Mouse (Mus musculus): ENCODE measurements around the gene Ldlrad3. TPM values are rescaled to one million over a fixed set of nuclear protein-coding genes. Genes with fewer than 3 reads are reported as not detected.

Gene Ldlrad3
- 66.2 and 68.2 TPM in 2 replicates for polyA plus RNA-seq (2016; fragmentation: Nextera tagmentation; extraction: Ambion mirVana)

- no peaks in the 10 kb centered on the region for H3K27me3 ChIP-seq
- H3K4me3 ChIP-seq (replicated peaks): peak within 1 kb of the TSS; percentile 79
- peak; percentile 93 for ATAC-seq (ENCODE audit: insufficient number of reproducible peaks, insufficient read depth, low FRiP score, low TSS enrichment, low read depth)
- peak within 1 kb of the TSS; percentile 86 for H3K9ac ChIP-seq (replicated peaks)
- H3K27ac ChIP-seq: peak within 1 kb of the TSS; percentile 91
- H3K36me3 ChIP-seq: no peaks in the 10 kb centered on the region
- under 1% methylated on average over 76 of the region's 77 CpGs for WGBS
- peaks cover 37% of the 10 kb centered on the region for H3K4me1 ChIP-seq (replicated peaks)
- H3K4me2 ChIP-seq: peak within 1 kb of the TSS; percentile 84
- no peaks in the 10 kb centered on the region for H3K9me3 ChIP-seq
These were observed at the start of gene Ldlrad3 for GRCm38 (mm10) chr2:102185951-102186561. Gene Ldlrad3 (minus strand): TSS chr2:102186385.

DNA sequence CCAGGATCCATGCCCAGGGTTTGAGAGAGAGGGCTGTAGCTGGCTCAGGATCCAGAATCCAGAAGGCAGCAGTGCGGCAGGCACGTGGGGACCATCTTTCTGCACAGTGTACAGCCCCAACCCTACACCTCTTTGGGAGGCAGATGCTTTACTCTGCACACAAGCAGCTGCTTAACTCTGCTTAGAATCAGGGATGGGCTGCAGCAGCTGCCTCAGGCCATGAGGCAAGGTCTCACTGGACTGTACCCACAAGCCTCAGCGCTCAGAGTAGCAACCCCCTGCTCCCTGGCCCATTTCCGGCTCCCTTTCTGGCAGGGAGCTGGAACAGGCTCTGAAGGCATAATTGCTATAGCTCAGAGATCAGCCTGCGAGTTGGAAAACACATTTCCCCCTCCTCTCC is 45.3 kb upstream of the Ldlrad3 start:
- Histone ChIP-seq H3K9me3 (no peaks in the 10 kb centered on the region), H3K4me2 (peak overlapping the region; percentile 30), H3K36me3 (no peaks in the 10 kb centered on the region), H3K27me3 (no peaks in the 10 kb centered on the region), H3K4me3 (replicated peaks) (no peak overlapping the region), H3K9ac (replicated peaks) (peak overlapping the region; percentile 44), H3K4me1 (replicated peaks) (peaks cover 25% of the 10 kb centered on the region), H3K27ac (peak overlapping the region; percentile 92)
- 26% methylated on average over 5 of the region's 5 CpGs for WGBS
- peak; percentile 91 for ATAC-seq (ENCODE audit: insufficient number of reproducible peaks, insufficient read depth, low FRiP score, low TSS enrichment, low read depth)

GRCm38 (mm10) chr2:102229126-102229525 is 42.9 kb upstream of the Ldlrad3 start:
- Histone ChIP-seq H3K36me3 (no peaks in the 10 kb centered on the region), H3K4me1 (replicated peaks) (peaks cover 25% of the 10 kb centered on the region), H3K27ac (no peak overlapping the region), H3K9me3 (no peaks in the 10 kb centered on the region), H3K27me3 (no peaks in the 10 kb centered on the region), H3K4me3 (replicated peaks) (no peak overlapping the region), H3K4me2 (no peak overlapping the region), H3K9ac (replicated peaks) (no peak overlapping the region)
- ATAC-seq (ENCODE audit: insufficient number of reproducible peaks, insufficient read depth, low FRiP score, low TSS enrichment, low read depth): no peak
- WGBS: 92% methylated on average over 2 of the region's 2 CpGs

- 65% methylated on average over 5 of the region's 5 CpGs for WGBS
These were observed 42.1 kb upstream of the Ldlrad3 start for GRCm38 (mm10) chr2:102228331-102228730.

GRCm38 (mm10) chr2:102227839-102228238 is 41.7 kb upstream of the Ldlrad3 start:
- Histone ChIP-seq H3K4me3 (replicated peaks) (no peak overlapping the region), H3K4me2 (no peak overlapping the region), H3K36me3 (no peaks in the 10 kb centered on the region), H3K9me3 (no peaks in the 10 kb centered on the region), H3K9ac (replicated peaks) (no peak overlapping the region), H3K4me1 (replicated peaks) (peaks cover 24% of the 10 kb centered on the region), H3K27ac (peak overlapping the region; percentile 42; the same call in 1 of the 2 replicates), H3K27me3 (no peaks in the 10 kb centered on the region)
- no peak for ATAC-seq (ENCODE audit: insufficient number of reproducible peaks, insufficient read depth, low FRiP score, low TSS enrichment, low read depth)
- 87% methylated on average over 8 of the region's 8 CpGs for WGBS

More at GRCm38 (mm10) chr2:102228331-102228730, 42.1 kb upstream of the Ldlrad3 start:
- no peak overlapping the region for H3K4me3 ChIP-seq (replicated peaks)
- peaks cover 25% of the 10 kb centered on the region for H3K4me1 ChIP-seq (replicated peaks)
- no peak overlapping the region for H3K9ac ChIP-seq (replicated peaks)
- H3K36me3 ChIP-seq: no peaks in the 10 kb centered on the region
- no peaks in the 10 kb centered on the region for H3K27me3 ChIP-seq
- H3K4me2 ChIP-seq: no peak overlapping the region
- H3K27ac ChIP-seq: peak overlapping the region; percentile 42; the same call in 1 of the 2 replicates
- ATAC-seq (ENCODE audit: insufficient number of reproducible peaks, insufficient read depth, low FRiP score, low TSS enrichment, low read depth): no peak
- H3K9me3 ChIP-seq: no peaks in the 10 kb centered on the region

DNA sequence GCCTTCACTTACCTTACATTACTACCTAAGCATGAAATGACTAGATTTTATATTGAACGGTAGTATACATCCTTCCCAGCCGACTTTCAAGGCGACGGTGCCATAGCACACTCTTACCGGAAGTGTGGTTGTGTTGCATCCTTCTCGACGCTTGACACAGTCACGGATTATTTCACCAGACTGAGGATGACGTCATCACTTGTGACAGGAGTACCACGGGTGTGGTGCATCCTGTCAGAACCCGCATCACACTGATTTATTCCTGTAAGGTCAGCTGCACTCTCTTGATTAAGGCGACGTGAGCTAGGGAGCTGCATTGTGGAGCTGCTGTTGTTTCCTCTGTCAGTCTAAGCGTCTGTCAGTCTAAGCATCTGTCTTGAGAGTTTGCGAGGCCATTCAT is 40.1 kb upstream of the Ldlrad3 start:
- Histone ChIP-seq H3K9ac (replicated peaks) (no peak overlapping the region), H3K9me3 (no peaks in the 10 kb centered on the region), H3K4me3 (replicated peaks) (no peak overlapping the region), H3K27ac (no peak overlapping the region), H3K36me3 (no peaks in the 10 kb centered on the region), H3K4me1 (replicated peaks) (peaks cover 9% of the 10 kb centered on the region), H3K27me3 (no peaks in the 10 kb centered on the region), H3K4me2 (no peak overlapping the region)
- 76% methylated on average over 15 of the region's 15 CpGs for WGBS
- ATAC-seq (ENCODE audit: insufficient number of reproducible peaks, insufficient read depth, low FRiP score, low TSS enrichment, low read depth): no peak

DNA sequence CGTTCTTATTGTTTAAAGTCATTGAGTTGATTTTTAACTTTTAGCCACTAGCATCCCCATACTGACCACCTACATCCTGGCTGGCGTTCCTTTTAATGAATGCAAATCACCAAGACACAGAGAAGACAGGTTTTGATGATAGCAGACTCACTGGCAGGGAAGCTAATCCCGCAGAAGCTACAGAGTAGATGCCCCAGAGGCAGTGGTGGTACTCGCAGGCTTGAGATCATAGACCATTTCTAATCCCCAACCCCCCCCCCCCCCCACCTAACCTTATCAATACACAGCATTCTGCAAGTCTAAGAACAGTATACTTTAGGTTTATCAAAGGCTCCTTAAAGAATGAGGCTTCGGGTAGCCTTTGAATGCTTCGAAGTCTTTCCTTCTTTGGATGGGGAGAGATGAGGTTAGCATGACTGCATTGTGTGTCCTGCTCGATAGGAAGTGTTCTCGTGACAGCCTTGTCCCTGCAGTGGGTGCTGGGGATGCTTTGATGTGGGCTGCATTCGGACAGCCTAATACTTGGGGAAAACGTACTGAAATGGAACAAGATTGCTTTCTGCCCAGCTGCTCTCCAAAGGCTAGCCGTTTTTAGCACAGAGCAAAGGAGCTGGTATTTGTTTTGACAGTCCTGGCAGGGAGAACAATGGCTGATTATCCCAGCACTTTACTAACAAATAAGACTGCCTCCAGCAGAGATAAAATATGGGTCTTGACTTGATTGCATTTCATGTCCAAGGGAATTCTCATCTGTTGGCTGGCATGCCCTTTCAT is 37.4 kb upstream of the Ldlrad3 start:
- WGBS: 42% methylated on average over 11 of the region's 11 CpGs
- H3K4me3 ChIP-seq (replicated peaks): no peak overlapping the region
- no peaks in the 10 kb centered on the region for H3K36me3 ChIP-seq
- H3K27me3 ChIP-seq: no peaks in the 10 kb centered on the region
- no peak overlapping the region for H3K27ac ChIP-seq
- no peaks in the 10 kb centered on the region for H3K4me1 ChIP-seq (replicated peaks)
- no peak overlapping the region for H3K4me2 ChIP-seq
- no peak overlapping the region for H3K9ac ChIP-seq (replicated peaks)
- ATAC-seq (ENCODE audit: insufficient number of reproducible peaks, insufficient read depth, low FRiP score, low TSS enrichment, low read depth): no peak
- no peaks in the 10 kb centered on the region for H3K9me3 ChIP-seq

DNA sequence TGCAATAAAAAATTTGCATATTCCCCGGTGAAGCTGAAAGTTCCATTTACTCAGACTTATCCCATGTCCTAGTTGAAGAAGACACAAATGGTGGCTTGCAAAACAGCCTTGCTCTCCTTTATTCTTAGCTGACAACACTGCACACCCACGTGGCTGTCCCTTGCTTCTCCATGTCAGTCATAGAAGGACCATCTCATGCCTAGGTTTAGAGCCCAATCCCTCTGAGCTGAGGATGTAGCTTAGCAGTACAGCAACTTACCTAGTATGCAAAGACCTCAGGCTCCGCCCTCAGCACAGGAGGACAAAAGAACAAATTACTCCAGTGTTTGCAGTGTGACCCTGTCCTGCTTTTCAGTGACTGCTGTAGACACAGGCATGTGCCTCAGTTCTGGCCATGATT is 36.6 kb upstream of the Ldlrad3 start:
- no peaks in the 10 kb centered on the region for H3K36me3 ChIP-seq
- ATAC-seq (ENCODE audit: insufficient number of reproducible peaks, insufficient read depth, low FRiP score, low TSS enrichment, low read depth): no peak
- no peaks in the 10 kb centered on the region for H3K4me1 ChIP-seq (replicated peaks)
- no peak overlapping the region for H3K4me2 ChIP-seq
- H3K9ac ChIP-seq (replicated peaks): no peak overlapping the region
- H3K27ac ChIP-seq: no peak overlapping the region
- H3K27me3 ChIP-seq: no peaks in the 10 kb centered on the region
- no peaks in the 10 kb centered on the region for H3K9me3 ChIP-seq
- 70% methylated on average over 3 of the region's 3 CpGs for WGBS
- H3K4me3 ChIP-seq (replicated peaks): no peak overlapping the region

- H3K36me3 ChIP-seq: no peaks in the 10 kb centered on the region
- ATAC-seq (ENCODE audit: insufficient number of reproducible peaks, insufficient read depth, low FRiP score, low TSS enrichment, low read depth): no peak
- peaks cover 8% of the 10 kb centered on the region for H3K4me1 ChIP-seq (replicated peaks)
- no peak overlapping the region for H3K27ac ChIP-seq
- no peaks in the 10 kb centered on the region for H3K27me3 ChIP-seq
- H3K4me3 ChIP-seq (replicated peaks): no peak overlapping the region
- 90% methylated on average over 1 of the region's 1 CpGs for WGBS
- no peak overlapping the region for H3K4me2 ChIP-seq
- no peaks in the 10 kb centered on the region for H3K9me3 ChIP-seq
- no peak overlapping the region for H3K9ac ChIP-seq (replicated peaks)
These were observed 30.6 kb upstream of the Ldlrad3 start for GRCm38 (mm10) chr2:102216817-102217216.

DNA sequence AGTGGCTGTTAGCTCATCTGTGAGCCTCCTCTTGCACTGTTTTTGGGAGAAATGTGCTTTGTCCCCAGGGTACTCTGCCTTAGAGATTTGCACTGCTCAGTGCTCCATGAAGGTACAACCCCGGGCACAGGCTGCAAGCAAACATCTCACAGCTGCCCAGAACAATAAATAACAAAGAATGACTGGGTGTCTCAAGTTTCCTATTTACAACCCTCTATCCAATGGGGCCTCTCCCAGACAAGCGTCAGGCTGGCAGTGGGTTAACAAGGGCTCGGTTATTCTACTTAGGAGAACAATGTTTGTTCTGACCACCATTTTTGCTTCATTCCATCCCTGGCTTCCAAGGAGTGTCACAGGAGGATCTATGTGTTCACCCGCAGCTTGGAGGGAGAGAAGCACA is 25.9 kb upstream of the Ldlrad3 start:
- peak overlapping the region; percentile 6; the same call in 1 of the 2 replicates for H3K4me2 ChIP-seq
- no peaks in the 10 kb centered on the region for H3K36me3 ChIP-seq
- peak overlapping the region; percentile 46; the same call in 1 of the 2 replicates for H3K27ac ChIP-seq
- peaks cover 10% of the 10 kb centered on the region for H3K4me1 ChIP-seq (replicated peaks)
- WGBS: 16% methylated on average over 4 of the region's 4 CpGs
- H3K9me3 ChIP-seq: no peaks in the 10 kb centered on the region
- 0 out of 2 replicates have a peak, but pooled peaks have one; percentile 59 for ATAC-seq (ENCODE audit: insufficient number of reproducible peaks, insufficient read depth, low FRiP score, low TSS enrichment, low read depth)
- H3K9ac ChIP-seq (replicated peaks): no peak overlapping the region
- H3K27me3 ChIP-seq: no peaks in the 10 kb centered on the region
- no peak overlapping the region for H3K4me3 ChIP-seq (replicated peaks)

DNA sequence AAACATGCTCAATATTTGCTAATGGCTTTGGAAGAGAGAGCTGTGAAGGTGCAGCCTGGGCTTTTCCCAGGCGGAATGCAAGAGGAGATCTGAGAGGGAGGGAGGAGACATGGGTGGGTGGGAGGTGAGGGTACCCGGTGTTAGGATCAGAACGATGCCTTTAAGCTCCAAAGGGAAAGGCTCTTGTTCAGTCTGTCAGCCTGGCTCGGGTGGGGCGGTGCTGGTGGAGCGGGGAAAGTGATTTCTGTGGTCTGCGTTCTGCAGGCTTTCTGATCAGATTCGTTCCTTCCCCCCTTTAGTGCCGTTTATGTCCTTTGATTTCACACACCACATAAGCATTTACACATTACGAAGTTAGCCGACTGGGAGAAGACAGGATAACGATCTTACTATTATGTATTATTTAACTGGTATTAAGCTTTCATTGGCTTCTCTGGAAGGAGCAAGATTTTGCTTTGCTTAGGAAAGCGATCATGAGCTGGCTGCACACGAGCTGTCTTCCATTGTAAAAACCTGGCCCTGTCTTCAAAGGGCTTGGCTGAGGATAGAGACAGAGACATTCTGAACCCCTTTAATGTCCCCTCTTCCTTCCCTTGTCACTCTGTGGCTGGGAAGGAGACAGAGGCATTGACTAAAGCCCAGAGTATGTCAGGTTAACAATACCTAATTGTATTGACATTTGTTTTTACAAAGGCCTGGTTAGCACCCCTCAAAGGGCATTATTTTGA is 19.7 kb upstream of the Ldlrad3 start:
- H3K4me1 ChIP-seq (replicated peaks): peaks cover 26% of the 10 kb centered on the region
- H3K4me3 ChIP-seq (replicated peaks): no peak overlapping the region; the same call in 1 of the 2 replicates
- no peaks in the 10 kb centered on the region for H3K36me3 ChIP-seq
- no peak for ATAC-seq (ENCODE audit: insufficient number of reproducible peaks, insufficient read depth, low FRiP score, low TSS enrichment, low read depth)
- H3K27me3 ChIP-seq: no peaks in the 10 kb centered on the region; the same call in 1 of the 2 replicates
- no peaks in the 10 kb centered on the region for H3K9me3 ChIP-seq
- peak overlapping the region; percentile 44 for H3K4me2 ChIP-seq
- no peak overlapping the region for H3K27ac ChIP-seq
- 6% methylated on average over 14 of the region's 14 CpGs for WGBS
- no peak overlapping the region for H3K9ac ChIP-seq (replicated peaks)

Measured in limb, embryonic 12.5 days (tissue).